Mouse (Mus musculus): Measurements from ENCODE around the gene Etv1.

Gene Etv1

DNA sequence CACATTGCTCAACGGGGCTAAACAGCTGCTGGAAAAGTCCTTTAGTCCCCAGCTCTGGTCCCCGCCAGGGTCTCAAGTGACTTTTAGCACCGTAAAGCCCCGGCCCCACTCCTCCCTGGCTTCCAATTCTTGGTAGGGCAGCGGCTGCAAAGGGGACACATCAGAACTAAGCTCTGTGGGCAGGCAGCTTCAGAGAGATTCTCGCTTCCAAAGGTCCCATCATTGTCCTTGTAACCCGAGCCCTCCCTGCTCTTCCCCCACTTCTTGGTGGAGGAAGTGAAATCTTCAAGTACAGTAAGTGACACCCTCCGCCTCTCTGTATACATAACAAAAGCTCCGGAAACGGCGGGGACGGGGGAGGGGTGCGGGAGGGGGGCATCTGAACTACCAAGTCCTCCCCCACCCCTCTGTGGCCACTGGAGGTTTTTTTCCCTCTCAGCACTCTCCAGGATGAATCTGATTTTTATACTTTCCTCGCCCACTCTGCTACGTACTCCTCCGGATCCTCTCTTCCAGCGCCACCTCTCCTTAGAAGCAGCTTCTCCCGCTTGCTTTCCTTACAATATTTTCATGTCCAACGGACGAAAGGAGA lies at the start of gene Etv1:
Etv1 (plus strand) TSS at position 195 of the 592 bp plus-strand sequence.
- no peak for DNase-seq (ENCODE audit: low read depth, low spot score)

DNA sequence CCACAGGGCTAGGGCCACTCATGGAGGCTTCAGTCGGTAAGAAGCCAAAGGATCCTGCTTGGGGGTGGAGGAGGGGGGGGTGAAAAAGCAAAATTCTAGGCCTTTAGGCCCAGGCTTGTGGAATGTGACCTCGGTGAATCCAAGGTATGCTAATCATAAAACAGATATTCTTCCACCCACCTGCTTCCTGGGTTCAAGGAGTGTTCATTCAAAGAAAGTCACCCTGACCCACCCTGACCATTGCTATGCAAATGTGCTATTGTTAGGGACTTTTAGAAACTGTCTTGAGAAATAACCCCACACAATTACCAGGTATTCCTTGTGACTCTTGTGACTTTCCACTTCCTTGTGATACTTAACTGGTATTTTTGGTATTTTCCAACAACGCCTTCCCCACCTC lies 49.5 kb upstream of the Etv1 start:
- no peak for DNase-seq (ENCODE audit: low read depth, low spot score)

GRCm38 (mm10) chr12:38730791-38731190 lies 48.4 kb upstream of the Etv1 start:
- DNase-seq (ENCODE audit: low read depth, low spot score) = no peak

DNA sequence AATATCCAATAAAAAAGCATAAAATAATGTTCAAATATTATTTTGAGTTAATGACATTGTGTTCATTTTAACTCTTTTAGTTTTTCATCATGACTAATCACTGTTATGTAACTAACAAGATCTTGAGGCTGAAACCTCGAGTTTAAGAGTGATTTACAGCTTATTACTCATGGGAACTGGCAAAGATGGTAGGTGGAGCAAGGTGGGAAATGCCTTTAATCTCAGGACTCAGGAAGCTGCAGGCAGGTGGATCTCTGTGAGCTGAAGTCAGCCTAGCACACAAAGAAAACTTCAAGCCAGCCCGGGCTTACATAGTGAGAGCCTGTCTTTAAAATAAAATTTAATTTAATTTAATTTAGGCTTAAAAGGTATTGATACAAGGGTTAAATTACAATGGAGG lies 19.9 kb upstream of the Etv1 start:
- no peak for DNase-seq (ENCODE audit: low read depth, low spot score)

GRCm38 (mm10) chr12:38777316-38777715 lies 1.9 kb upstream of the Etv1 start:
- no peak for DNase-seq (ENCODE audit: low read depth, low spot score)

DNA sequence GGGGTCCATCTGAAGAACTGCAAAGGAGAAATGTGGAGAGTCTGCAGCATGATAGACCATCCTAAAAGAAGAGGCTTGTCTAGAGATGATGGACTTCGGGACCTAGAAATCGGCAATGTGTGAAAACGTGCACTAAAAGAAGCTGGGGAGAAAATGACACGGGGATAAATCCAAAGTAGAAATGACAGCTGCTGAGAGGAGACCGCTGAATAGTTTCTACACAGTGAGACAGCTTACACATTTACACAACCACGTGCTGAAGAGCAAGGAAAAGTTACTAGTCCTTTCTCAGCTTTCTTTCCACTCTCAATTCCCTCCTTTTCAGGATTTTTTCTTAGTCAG lies 1.3 kb upstream of the Etv1 start:
- no peak for DNase-seq (ENCODE audit: low read depth, low spot score)

GRCm38 (mm10) chr12:38778299-38779075 lies 693 bp upstream of the Etv1 start:
- DNase-seq (ENCODE audit: low read depth, low spot score) = peak; percentile 72

DNA sequence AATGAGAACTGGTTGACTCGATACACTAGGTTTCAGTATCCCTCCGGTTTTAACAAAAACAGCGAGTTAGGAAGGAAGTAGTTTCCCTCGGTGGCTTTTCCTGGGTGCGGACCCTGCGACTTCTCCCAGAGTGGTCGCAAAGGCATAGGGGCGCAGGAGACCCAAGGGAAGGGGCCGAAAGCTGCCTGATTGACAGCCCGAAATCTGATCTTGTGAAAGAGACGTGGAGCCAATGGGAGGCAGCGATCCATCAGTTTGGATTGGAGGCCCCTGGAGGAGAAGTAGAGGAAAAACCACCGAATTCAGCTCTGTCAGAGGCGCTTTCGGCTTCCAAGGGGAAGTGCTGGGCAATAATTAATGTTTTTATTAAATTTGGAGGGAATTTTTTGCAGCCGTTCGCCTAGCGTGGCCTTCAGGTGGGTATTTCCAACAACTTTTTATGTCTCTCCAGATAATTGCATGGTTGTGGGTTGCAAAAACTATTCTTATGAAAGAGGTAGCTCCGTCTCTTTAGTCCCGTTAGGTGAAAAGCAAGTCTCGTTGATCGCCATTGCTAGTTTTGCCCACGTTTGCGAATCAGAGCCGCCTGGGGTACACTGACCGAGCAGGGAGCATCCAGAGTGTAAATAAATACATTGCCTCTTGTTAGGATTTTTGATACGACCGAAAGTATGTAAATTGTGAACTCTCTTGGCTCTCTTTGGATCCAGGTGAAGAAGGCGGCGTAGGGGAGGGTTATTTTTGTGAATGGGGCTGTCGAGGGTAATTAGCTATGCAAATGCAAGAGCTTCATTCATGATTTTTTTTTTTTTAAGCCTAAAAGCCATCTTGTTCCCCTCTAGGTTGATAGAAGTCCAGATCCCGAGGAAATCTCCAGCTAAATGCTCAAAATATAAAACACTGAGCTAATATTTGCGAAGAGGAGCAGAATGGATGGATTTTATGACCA lies 1.1 kb downstream of the Etv1 start:
- DNase-seq (ENCODE audit: low read depth, low spot score) = peak; percentile 82

GRCm38 (mm10) chr12:38780955-38781304 lies 1.8 kb downstream of the Etv1 start:
- DNase-seq (ENCODE audit: low read depth, low spot score) = no peak

DNA sequence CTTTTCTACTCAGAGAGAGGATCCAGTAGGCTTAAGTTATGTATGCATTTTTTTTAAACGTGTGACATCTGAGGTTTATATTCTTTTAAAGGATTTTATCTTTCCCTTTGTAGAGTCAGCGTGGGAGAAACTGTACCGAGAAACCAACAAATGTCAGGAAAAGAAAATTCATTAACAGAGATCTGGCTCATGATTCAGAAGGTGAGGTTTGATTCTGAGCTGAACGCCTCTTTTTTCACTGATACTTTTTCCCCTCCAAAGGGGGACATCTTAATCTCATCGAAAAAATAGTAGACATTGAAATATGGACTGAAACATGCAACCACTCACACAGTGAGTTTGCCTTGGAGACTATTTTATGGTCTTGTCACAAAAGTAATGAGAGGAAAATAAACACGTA lies 2.5 kb downstream of the Etv1 start:
- DNase-seq (ENCODE audit: low read depth, low spot score) = no peak

GRCm38 (mm10) chr12:38783291-38783690 lies 4.1 kb downstream of the Etv1 start:
- no peak for DNase-seq (ENCODE audit: low read depth, low spot score)

DNA sequence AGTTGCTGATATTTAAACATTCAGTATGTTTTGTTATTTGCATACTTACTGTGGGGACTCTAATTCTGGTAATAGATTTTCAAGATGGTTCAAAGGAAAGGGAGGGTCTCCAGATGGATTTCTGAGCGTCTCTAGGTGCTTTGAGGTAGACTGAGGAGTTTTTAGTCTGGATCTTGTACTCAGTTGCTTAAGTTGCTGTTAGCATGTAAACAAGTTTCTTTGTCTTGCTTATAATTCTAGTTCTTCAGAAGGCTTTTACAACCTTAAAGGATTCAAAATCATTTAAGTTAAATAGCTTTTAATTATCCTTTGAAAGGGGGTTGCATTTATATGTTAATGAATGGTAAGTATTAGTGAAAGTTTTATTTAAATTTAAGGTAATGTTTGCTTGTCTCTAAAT lies 5.0 kb downstream of the Etv1 start:
- no peak for DNase-seq (ENCODE audit: low read depth, low spot score)

- no peak for DNase-seq (ENCODE audit: low read depth, low spot score)
These were observed 7.4 kb downstream of the Etv1 start for GRCm38 (mm10) chr12:38786571-38786970.

DNA sequence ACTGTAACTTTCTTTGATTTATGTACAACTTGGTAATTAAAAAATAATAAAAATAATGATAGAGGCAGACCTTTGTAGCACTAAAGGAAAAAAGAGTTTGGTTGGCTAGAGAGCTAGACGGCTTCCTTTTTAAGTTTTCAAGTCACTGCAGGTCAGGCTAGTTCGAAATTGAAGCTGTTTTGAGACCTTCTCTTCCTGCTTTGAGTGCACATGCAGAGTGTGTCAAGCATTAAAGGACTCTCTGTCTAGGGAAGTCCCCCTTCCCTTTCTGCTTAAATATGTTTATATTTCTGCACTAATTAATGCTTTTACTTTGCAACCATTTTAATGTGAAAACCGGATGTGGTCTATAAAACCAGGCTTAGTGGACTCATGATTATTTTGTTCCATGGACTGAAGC lies 8.5 kb downstream of the Etv1 start:
- no peak for DNase-seq (ENCODE audit: low read depth, low spot score)

GRCm38 (mm10) chr12:38788621-38789020 lies 9.4 kb downstream of the Etv1 start:
- DNase-seq (ENCODE audit: low read depth, low spot score) = no peak

DNA sequence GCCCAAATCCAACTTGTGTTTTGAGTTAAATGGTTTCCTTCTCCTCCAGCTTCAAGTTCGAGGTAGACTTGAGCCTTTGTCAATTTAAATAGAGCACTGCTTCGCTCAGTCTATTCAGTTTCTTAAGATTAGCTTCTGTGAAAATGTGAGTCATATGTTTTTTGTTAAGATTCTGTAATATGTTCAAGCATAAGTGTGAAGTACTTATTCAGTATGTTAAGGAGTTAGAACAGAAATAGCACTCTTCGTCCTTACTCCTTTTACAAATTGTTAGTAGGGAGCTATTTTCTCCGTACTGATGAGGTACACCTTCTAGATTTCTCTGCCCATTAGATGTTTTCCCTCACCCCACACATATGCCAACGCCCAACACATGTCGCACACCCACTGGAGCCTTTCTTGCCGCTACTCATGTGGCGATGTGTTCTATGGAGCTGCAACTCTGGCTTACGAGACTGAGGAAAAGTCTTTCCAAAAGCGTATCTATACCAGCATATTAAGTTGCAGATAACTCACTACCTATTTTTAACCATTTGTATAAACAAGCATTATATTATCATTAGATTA lies 10.7 kb downstream of the Etv1 start:
- peak; percentile 69 for DNase-seq (ENCODE audit: low read depth, low spot score)

DNA sequence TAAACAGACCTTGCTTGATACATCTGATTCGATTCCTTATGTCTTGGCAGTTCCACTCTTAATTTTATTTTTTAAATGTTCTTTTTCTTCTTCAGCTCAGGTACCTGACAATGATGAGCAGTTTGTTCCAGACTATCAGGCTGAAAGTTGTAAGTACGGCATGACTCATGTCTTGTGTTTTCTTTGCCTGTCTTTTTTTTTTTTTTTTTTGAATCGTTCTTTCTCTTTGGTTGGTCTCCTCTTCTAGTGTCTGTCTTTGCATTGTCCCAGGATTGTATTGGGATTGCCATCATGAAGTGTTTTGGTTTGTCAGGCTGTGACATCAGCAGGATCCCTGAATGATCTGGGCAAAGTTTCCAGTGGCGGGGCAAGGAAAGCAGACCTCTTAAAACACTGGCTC lies 13.9 kb downstream of the Etv1 start:
- no peak for DNase-seq (ENCODE audit: low read depth, low spot score)

DNA sequence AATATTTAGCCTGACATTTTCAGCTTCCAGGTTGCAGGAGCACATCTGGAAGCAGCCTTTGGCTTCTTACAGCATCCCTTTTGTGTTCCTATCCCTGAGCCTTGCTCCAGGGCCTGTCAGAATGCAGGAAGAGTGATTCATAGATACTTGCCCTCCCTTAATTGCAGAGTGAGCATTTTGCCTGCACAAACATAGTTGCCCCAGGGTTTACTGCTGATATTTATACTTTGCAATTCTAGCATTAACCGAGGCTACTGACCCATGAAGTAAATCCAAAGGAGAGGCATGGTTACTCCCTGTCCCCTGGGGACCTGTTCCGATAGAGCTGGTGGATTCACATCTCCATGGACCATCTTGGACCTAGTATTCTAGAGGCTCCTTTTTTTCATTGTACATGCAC lies 14.5 kb downstream of the Etv1 start:
- DNase-seq (ENCODE audit: low read depth, low spot score) = no peak

GRCm38 (mm10) chr12:38807031-38807430 lies 27.9 kb downstream of the Etv1 start:
- no peak for DNase-seq (ENCODE audit: low read depth, low spot score)

- DNase-seq (ENCODE audit: low read depth, low spot score) = no peak
These were observed 33.2 kb downstream of the Etv1 start for GRCm38 (mm10) chr12:38812392-38812791.

DNA sequence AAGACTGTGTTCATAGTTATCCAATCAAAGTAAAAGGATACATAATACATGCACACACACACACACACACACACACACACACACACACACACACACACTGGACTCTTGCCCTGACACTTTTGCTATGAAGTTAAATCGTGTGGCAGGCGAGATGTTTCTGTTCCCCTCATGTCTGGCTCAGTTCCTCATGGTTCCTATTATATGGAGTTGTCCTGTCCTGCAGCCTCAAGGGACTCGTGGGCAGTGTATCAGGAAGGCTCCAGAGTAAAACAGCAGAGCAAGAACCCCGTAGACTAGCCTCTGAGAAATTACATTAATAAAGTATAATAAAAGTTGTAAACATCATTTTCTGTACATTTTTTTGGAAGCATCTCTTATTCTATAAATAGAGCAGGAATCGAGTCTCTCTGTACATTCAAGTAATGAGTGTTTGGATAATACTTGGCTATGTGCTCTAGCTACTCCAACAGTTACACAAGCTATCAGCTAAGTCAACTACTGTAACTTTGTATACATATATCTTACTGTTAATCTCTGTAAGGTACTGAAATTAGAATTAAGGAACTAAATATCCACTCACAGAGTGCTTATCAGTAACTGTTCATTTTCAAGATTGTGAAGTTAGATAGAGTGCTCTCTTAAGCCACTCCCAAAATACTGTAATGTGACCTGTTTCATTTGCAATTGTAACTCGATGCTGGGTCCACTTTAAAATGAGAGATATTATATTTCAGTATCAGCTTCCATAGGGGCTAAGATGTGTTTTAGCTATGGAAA lies 35.0 kb downstream of the Etv1 start:
- DNase-seq (ENCODE audit: low read depth, low spot score) = no peak

All from telencephalon, adult 2 months (tissue).